Mouse (Mus musculus) forebrain, embryonic 11.5 days (tissue): ENCODE results near the gene Dync2li1. TPM values are rescaled to one million over a fixed set of nuclear protein-coding genes. Genes with fewer than 3 reads are reported as not detected.

Experiments used
- ATAC-seq: fragments of 200-750 bp; cut with Nextera tagmentation; replicated peaks from 2 replicates; pipeline ENCODE4 v1.8.0; 2017; ENCODE audit warnings: moderate TSS enrichment; ENCODE audit not compliant: low FRiP score
- DNase-seq: peaks from one replicate; pipeline ENCODE4 v3.0.0-alpha.2; 2017; ENCODE audit warnings: low spot score
- H3K27ac ChIP-seq: fragments of 300-500 bp; sonication (generic); 2 replicates; pipeline ENCODE4 v1.5.1; 2014; ENCODE audit warnings: low read depth, low read length
- H3K27me3 ChIP-seq: fragments of 300-500 bp; sonication (generic); 2 replicates; pipeline ENCODE4 v1.6.1; 2014; ENCODE audit warnings: mild to moderate bottlenecking, low read length, mixed read lengths; ENCODE audit not compliant: control insufficient read depth, insufficient read depth
- H3K36me3 ChIP-seq: fragments of 300-500 bp; sonication (generic); 2 replicates; pipeline ENCODE4 v1.6.1; 2014; ENCODE audit warnings: mild to moderate bottlenecking, low read length, moderate library complexity, mixed read lengths; ENCODE audit not compliant: control insufficient read depth, insufficient read depth
- H3K4me1 ChIP-seq: fragments of 300-500 bp; sonication (generic); replicated peaks from 2 replicates; pipeline ENCODE4 v1.6.1; 2014; ENCODE audit warnings: low read length, mixed read lengths; ENCODE audit not compliant: control insufficient read depth, insufficient read depth
- H3K4me2 ChIP-seq: fragments of 300-500 bp; sonication (generic); 2 replicates; pipeline ENCODE4 v1.6.1; 2014; ENCODE audit warnings: low read depth, mild to moderate bottlenecking, low read length, moderate library complexity, mixed read lengths; ENCODE audit not compliant: severe bottlenecking
- H3K4me3 ChIP-seq: fragments of 300-500 bp; sonication (generic); 2 replicates; pipeline ENCODE4 v1.5.1; 2014; ENCODE audit warnings: low read depth, low read length
- H3K9ac ChIP-seq: fragments of 300-500 bp; sonication (generic); 2 replicates; pipeline ENCODE4 v1.6.1; 2014; ENCODE audit warnings: low read length
- H3K9me3 ChIP-seq: fragments of 300-500 bp; sonication (generic); 2 replicates; pipeline ENCODE4 v1.6.1; 2016; ENCODE audit warnings: low read length, mixed read lengths; ENCODE audit not compliant: control insufficient read depth
- WGBS: fragments of 180-500 bp; shearing (Covaris S2); extraction: QIAGEN DNeasy Blood & Tissue Kit; methylation state at CpG from one replicate; pipeline ENCODE4 v1.1.7; 2014; 5-methylcytosine and 5-hydroxymethylcytosine counted together
- polyA plus RNA-seq: library from polyadenylated mRNA; unstranded; fragments of >200 nt; fragmentation: Nextera tagmentation; extraction: Ambion mirVana; gene quantifications from 2 replicates; pipeline ENCODE4 v1.2.1, GENCODE M21; 2014

The Dync2li1 gene
- polyA plus RNA-seq, 1 experiment from 2014 or later, result 41.8 TPM

DNA sequence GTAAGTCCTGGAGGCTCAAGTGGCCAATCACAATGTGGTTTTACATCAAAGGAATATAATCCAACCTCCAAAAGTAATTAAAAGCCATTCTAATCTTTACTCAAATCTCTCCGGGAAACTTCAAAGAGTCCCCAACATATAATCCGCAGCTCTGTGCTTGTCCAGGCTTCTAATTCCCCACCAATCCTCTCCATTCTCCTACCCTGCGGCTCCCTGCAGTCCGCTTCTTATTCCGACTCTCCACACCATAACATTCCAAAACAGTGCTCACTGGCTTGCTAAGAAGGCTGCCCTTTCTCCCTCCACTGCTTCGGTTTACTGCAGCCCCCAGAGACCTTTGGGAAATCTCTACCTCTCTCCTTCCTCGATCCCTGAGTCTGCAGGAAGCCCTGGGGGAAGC, 47.8 kb downstream of the Dync2li1 start:
- Histone ChIP-seq H3K4me1 (peaks cover 9% of the 10 kb centered on the region; the same call in 1 of the 2 replicates), H3K9ac (no peak overlapping the region), H3K9me3 (no peaks in the 10 kb centered on the region), H3K4me3 (no peak overlapping the region), H3K36me3 (no peaks in the 10 kb centered on the region), H3K27me3 (peaks cover 3% of the 10 kb centered on the region; the same call in 1 of the 2 replicates), H3K4me2 (0 out of 2 replicates have a peak overlapping the region, but pooled peaks have one; percentile 11), H3K27ac (no peak overlapping the region)
- WGBS, result 6% methylated on average over 7 of the region's 7 CpGs
- DNase-seq (no peak), ATAC-seq (peak; percentile 77)

DNA sequence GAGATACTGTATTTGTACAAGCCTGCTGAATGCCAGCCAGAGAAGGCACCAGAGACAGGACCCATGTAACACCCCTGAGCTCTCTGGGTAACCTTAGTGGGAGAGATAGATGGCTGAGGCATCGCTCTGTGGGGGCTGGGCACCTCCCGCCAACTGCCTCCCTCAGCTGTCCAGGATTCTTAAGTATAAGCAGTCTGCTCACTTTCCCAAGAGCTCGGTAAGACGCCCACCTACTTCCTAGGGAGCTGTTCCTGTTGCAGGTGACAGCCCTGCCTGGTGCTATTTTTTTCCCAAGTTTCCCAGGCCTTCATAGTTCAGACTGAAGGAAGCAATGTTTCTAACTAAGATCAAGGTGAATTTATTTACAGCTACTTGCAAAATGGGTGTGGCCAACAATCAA, 48.9 kb downstream of the Dync2li1 start:
- WGBS, result 54% methylated on average over 4 of the region's 4 CpGs
- H3K9ac ChIP-seq, result no peak overlapping the region
- peaks cover 3% of the 10 kb centered on the region; the same call in 1 of the 2 replicates for H3K27me3 ChIP-seq
- no peaks in the 10 kb centered on the region for H3K36me3 ChIP-seq
- peak overlapping the region; percentile 70 for H3K27ac ChIP-seq
- H3K4me3 ChIP-seq, result no peak overlapping the region
- ATAC-seq (no peak), DNase-seq (no peak)
- no peaks in the 10 kb centered on the region for H3K9me3 ChIP-seq
- no peak overlapping the region for H3K4me2 ChIP-seq
- H3K4me1 ChIP-seq, result peaks cover 9% of the 10 kb centered on the region; the same call in 1 of the 2 replicates

DNA sequence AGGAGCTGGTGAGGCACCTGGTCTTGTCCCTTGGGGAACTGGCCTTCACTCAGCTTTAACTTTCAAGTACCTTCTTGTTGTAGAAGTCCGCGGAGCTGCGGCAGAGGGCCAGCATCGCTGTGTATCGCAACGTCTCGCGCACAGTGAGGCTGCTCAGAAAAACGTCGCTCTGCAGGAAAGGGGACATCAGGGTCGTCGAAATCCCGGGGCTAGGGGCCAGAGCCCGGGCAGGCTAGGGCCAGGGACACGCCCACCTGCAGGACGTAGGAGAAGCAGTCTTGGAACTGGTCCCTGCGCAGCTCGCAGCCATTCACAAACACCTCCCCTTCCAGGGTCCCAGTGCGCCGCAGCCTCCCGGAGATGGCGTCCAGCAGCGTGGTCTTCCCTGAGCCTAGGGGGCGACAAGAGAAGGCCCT, 49.7 kb downstream of the Dync2li1 start, which contains the start of gene Abcg8:
Gene Abcg8, plus strand, starts transcription at position 352 of the 416 bp plus-strand sequence.
- Histone ChIP-seq H3K27ac (peak within 1 kb of the TSS; percentile 70), H3K9ac (peak within 1 kb of the TSS; percentile 44)
- 2% methylated on average over 24 of the region's 24 CpGs for WGBS

DNA sequence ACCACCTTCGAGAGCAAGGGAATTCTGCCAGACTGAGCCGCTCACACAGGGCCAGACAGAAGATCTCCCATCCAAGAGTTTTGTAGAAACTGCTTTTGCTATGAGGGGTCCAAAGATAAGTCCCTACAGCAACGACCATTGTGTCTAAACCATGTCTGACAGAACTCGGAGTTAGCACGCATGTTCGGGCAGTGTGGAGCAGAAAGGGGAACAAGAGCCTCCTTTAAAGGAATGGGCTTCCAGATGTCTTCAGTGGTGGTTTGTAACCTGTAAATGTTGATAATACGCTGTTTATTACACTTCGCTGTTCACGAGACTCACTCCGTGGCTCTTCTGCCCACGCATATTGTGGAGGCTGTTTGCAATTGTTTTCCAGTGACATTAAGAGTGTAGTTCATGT, 51.3 kb downstream of the Dync2li1 start:
- Histone ChIP-seq H3K4me3 (no peak overlapping the region), H3K27me3 (peaks cover 3% of the 10 kb centered on the region; the same call in 1 of the 2 replicates), H3K36me3 (no peaks in the 10 kb centered on the region), H3K27ac (no peak overlapping the region), H3K9me3 (no peaks in the 10 kb centered on the region), H3K4me1 (peaks cover 9% of the 10 kb centered on the region; the same call in 1 of the 2 replicates), H3K9ac (no peak overlapping the region), H3K4me2 (no peak overlapping the region)
- WGBS, result 94% methylated on average over 11 of the region's 11 CpGs
- DNase-seq (no peak), ATAC-seq (no peak)

More for the DNA sequence above, 49.7 kb downstream of the Dync2li1 start, which contains the start of gene Abcg8:
- Histone ChIP-seq H3K4me3 (peak within 1 kb of the TSS; percentile 31), H3K4me1 (peaks cover 9% of the 10 kb centered on the region; the same call in 1 of the 2 replicates), H3K9me3 (no peaks in the 10 kb centered on the region), H3K27me3 (peaks cover 3% of the 10 kb centered on the region; the same call in 1 of the 2 replicates), H3K4me2 (peak within 1 kb of the TSS; percentile 59), H3K36me3 (no peaks in the 10 kb centered on the region)
- DNase-seq, result peak; percentile 70
- ATAC-seq, result 0 out of 2 replicates have a peak, but pooled peaks have one; percentile 31

DNA sequence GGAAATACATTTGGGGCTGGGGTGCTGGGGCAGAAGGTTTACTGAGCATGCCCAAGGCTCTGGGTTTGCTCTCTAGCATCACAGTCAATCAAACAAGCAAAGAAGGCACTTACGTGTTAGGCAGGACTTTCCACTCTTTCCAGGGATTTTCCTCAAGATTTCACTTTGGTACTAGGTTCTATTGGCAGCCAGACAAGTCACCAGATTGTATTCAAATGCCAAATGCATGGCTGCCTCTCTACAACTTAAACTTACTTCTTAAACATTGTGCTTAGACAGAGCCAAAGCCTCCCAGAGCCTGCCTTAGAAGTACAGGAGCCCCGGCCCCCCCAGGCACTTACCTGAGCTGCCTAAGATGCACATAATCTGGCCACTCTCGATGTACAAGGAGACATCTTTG, 55.4 kb downstream of the Dync2li1 start:
- Histone ChIP-seq H3K4me1 (no peaks in the 10 kb centered on the region), H3K4me3 (no peak overlapping the region), H3K36me3 (no peaks in the 10 kb centered on the region), H3K9ac (no peak overlapping the region), H3K27me3 (no peaks in the 10 kb centered on the region), H3K9me3 (no peaks in the 10 kb centered on the region), H3K27ac (no peak overlapping the region), H3K4me2 (no peak overlapping the region)
- no peak for DNase-seq
- ATAC-seq, result no peak
- WGBS, result 83% methylated on average over 3 of the region's 3 CpGs

DNA sequence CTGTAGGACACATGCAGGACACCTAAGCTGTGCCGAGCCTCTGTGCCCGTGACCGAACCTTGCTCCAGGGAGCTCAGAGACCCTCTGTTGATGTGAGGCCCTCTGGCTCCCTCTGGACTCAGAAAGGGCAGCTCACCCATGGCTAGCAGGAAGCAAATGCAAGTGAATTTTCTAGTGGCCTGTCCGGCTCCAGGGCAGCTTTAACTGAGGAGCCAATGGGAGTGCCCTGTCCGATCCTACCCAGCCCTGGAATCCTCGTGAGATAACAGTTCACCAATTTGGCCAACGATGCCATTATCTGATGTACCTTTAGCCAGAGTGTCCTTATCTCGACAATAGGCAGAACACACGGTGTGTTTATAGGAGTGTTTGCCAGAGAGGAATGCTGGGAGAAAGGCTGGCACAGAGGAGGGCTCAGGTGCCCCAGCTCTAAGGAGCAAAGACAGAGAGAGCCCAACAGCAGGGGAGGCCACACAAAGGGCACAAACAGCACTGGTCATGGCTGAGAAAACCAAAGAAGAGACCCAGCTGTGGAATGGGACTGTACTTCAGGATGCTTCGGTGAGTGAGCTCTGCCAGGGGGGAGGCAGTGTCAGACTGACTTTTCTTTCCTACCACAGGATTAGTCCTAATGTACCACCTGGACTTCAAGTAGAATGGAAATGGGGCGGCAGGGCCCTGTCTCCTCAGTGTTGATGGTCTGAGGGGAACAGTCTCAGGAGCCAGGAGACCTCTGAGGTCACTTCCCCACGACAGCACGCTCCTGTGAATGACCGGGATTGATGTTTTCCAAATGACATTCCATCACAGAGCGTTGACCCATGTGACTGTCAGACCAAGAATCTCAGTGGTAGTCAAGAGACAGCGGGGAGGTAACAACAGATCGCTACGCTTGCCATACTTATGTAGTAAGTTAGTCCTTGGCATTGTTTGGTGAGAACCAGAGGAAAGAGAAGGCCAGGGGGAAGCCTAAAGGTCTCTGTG, 56.7 kb downstream of the Dync2li1 start, which contains the start of gene Abcg5:
Gene Abcg5, minus strand, starts transcription at position 278 of the 984 bp plus-strand sequence.
- WGBS, result 80% methylated on average over 18 of the region's 18 CpGs
- Histone ChIP-seq H3K36me3 (no peaks in the 10 kb centered on the region), H3K4me2 (no peak within 1 kb of the TSS), H3K27ac (no peak within 1 kb of the TSS), H3K9ac (no peak within 1 kb of the TSS), H3K4me3 (no peak within 1 kb of the TSS), H3K9me3 (no peaks in the 10 kb centered on the region), H3K4me1 (no peaks in the 10 kb centered on the region), H3K27me3 (no peaks in the 10 kb centered on the region)
- ATAC-seq (no peak), DNase-seq (no peak)

DNA sequence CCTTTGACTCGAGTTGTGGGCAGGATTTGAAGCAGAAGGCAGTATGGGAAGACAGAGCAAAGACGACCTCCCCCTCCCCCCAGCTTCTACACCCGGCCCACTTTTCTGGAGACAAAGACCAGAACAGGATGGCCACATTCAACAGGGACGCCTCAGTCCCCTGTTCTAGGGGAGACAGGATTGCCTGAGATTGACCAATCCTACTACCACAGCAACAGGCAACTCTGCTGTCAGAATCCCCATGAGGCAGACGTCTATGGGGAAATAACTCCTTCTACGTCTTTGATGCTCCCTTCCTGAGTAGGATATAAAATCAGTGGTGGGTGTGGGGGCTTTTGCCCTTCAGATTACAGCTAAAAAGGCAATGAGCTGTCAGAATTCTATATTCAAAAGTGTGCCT, 58.0 kb downstream of the Dync2li1 start:
- Histone ChIP-seq H3K4me3 (no peak overlapping the region), H3K4me1 (no peaks in the 10 kb centered on the region), H3K27ac (no peak overlapping the region), H3K4me2 (no peak overlapping the region), H3K9ac (no peak overlapping the region), H3K27me3 (no peaks in the 10 kb centered on the region), H3K9me3 (no peaks in the 10 kb centered on the region), H3K36me3 (no peaks in the 10 kb centered on the region)
- no peak for DNase-seq
- no peak for ATAC-seq
- WGBS, result 52% methylated on average over 6 of the region's 6 CpGs

DNA sequence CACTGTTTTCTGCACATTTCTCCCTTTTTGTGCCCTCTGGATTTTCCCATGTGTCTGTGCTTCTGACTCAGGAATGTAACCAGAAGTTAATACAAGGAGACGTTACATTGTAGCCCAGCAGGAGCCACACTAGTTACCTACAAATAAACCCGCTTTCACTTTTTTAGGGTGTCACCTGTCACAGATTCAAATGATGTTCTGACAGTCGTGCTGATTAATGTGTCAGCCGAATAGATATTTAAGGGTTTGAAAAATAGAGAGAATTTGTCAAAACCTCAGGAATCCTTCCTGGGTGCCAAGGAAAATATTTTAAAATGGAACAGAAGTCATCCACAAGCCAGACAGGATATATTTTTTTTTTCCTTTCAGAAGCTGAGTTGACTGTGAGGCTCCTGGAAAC, 59.0 kb downstream of the Dync2li1 start:
- Histone ChIP-seq H3K27me3 (no peaks in the 10 kb centered on the region), H3K27ac (no peak overlapping the region), H3K4me2 (no peak overlapping the region), H3K4me1 (no peaks in the 10 kb centered on the region), H3K9me3 (no peaks in the 10 kb centered on the region), H3K9ac (no peak overlapping the region), H3K36me3 (no peaks in the 10 kb centered on the region), H3K4me3 (no peak overlapping the region)
- DNase-seq (no peak), ATAC-seq (no peak)
- 85% methylated on average over 4 of the region's 4 CpGs for WGBS
